Mouse (Mus musculus): ENCODE results near the gene Krt27. TPM values are rescaled to one million over a fixed set of nuclear protein-coding genes. Genes with fewer than 3 reads are reported as not detected.

The Krt27 gene
- polyA plus RNA-seq, 1 experiment, result not detected

Other genes starting within 250 kb of the Krt27 start
- gene Ccr7, start 196.0 kb downstream of the Krt27 start, polyA plus RNA-seq (2012; ENCODE audit: insufficient read depth, insufficient read length, missing spikeins), result not detected in 2 replicates
- 36.8 and 51.0 TPM in 2 replicates for gene Smarce1, start 120.1 kb downstream of the Krt27 start, polyA plus RNA-seq (2012; ENCODE audit: insufficient read depth, insufficient read length, missing spikeins)
- 1.2 and 1.8 TPM in 2 replicates for gene Krt222, start 107.0 kb downstream of the Krt27 start, polyA plus RNA-seq (2012; ENCODE audit: insufficient read depth, insufficient read length, missing spikeins)
- gene Krt24, start 65.8 kb downstream of the Krt27 start, polyA plus RNA-seq (2012; ENCODE audit: insufficient read depth, insufficient read length, missing spikeins), result not detected in 2 replicates
- gene Krt25, start 28.2 kb downstream of the Krt27 start, polyA plus RNA-seq (2012; ENCODE audit: insufficient read depth, insufficient read length, missing spikeins), result not detected in 2 replicates
- not detected in 2 replicates for gene Krt26, start 13.1 kb downstream of the Krt27 start, polyA plus RNA-seq (2012; ENCODE audit: insufficient read depth, insufficient read length, missing spikeins)
- gene Krt28, start 23.8 kb upstream of the Krt27 start, polyA plus RNA-seq (2012; ENCODE audit: insufficient read depth, insufficient read length, missing spikeins), result not detected in 2 replicates
- gene Krt10, start 38.3 kb upstream of the Krt27 start, polyA plus RNA-seq (2012; ENCODE audit: insufficient read depth, insufficient read length, missing spikeins), result 19.3 and 23.2 TPM in 2 replicates
- not detected in 2 replicates for gene Krt12, start 71.2 kb upstream of the Krt27 start, polyA plus RNA-seq (2012; ENCODE audit: insufficient read depth, insufficient read length, missing spikeins)
- not detected in 2 replicates for gene Krt20, start 87.0 kb upstream of the Krt27 start, polyA plus RNA-seq (2012; ENCODE audit: insufficient read depth, insufficient read length, missing spikeins)
- not detected in 2 replicates for gene Krt23, start 142.0 kb upstream of the Krt27 start, polyA plus RNA-seq (2012; ENCODE audit: insufficient read depth, insufficient read length, missing spikeins)
- gene Krt39, start 170.2 kb upstream of the Krt27 start, polyA plus RNA-seq (2012; ENCODE audit: insufficient read depth, insufficient read length, missing spikeins), result not detected in 2 replicates
- gene Krt40, start 192.1 kb upstream of the Krt27 start, polyA plus RNA-seq (2012; ENCODE audit: insufficient read depth, insufficient read length, missing spikeins), result not detected in 2 replicates
- not detected in 2 replicates for gene Krtap3-3, start 199.8 kb upstream of the Krt27 start, polyA plus RNA-seq (2012; ENCODE audit: insufficient read depth, insufficient read length, missing spikeins)
- gene Krtap3-2, start 205.7 kb upstream of the Krt27 start, polyA plus RNA-seq (2012; ENCODE audit: insufficient read depth, insufficient read length, missing spikeins), result not detected in 2 replicates
- not detected in 2 replicates for gene Gm11939, start 208.4 kb upstream of the Krt27 start, polyA plus RNA-seq (2012; ENCODE audit: insufficient read depth, insufficient read length, missing spikeins)
- not detected in 2 replicates for gene Krtap3-1, start 215.5 kb upstream of the Krt27 start, polyA plus RNA-seq (2012; ENCODE audit: insufficient read depth, insufficient read length, missing spikeins)
- gene Krtap1-5, start 229.9 kb upstream of the Krt27 start, polyA plus RNA-seq (2012; ENCODE audit: insufficient read depth, insufficient read length, missing spikeins), result not detected in 2 replicates
- gene Krtap1-4, start 232.6 kb upstream of the Krt27 start, polyA plus RNA-seq (2012; ENCODE audit: insufficient read depth, insufficient read length, missing spikeins), result not detected in 2 replicates
- gene Krtap1-3, start 240.2 kb upstream of the Krt27 start, polyA plus RNA-seq (2012; ENCODE audit: insufficient read depth, insufficient read length, missing spikeins), result not detected in 2 replicates
- not detected in 2 replicates for gene Krtap9-3, start 247.0 kb upstream of the Krt27 start, polyA plus RNA-seq (2012; ENCODE audit: insufficient read depth, insufficient read length, missing spikeins)